Mouse (Mus musculus) limb, embryonic 15.5 days (tissue): ENCODE measurements around the gene Gm17720. TPM values are rescaled to one million over a fixed set of nuclear protein-coding genes. Genes with fewer than 3 reads are reported as not detected.
"Not testable (repeated sequence)": the region's sequence is repeated elsewhere in the genome, so short reads cannot be mapped to it uniquely, and the experiment has no call there.

Source experiments
- ATAC-seq: fragments of 200-750 bp; cut with Nextera tagmentation; 2 replicates; pipeline ENCODE4 v1.8.0; 2017; ENCODE audit warnings: low read depth, moderate TSS enrichment; ENCODE audit not compliant: insufficient number of reproducible peaks, low FRiP score, low TSS enrichment
- H3K27ac ChIP-seq: fragments of 300-500 bp; sonication (generic); 2 replicates; pipeline ENCODE4 v1.5.1; 2015; ENCODE audit warnings: moderate library complexity, mild to moderate bottlenecking, inconsistent platforms
- H3K27me3 ChIP-seq: fragments of 300-500 bp; sonication (generic); 2 replicates; pipeline ENCODE4 v1.6.1; 2015; ENCODE audit warnings: inconsistent platforms
- H3K36me3 ChIP-seq: fragments of 300-500 bp; sonication (generic); 2 replicates; pipeline ENCODE4 v1.6.1; 2015; ENCODE audit warnings: inconsistent platforms
- H3K4me1 ChIP-seq: fragments of 300-500 bp; sonication (generic); 2 replicates; pipeline ENCODE4 v1.6.1; 2015; ENCODE audit warnings: inconsistent platforms
- H3K4me2 ChIP-seq: fragments of 300-500 bp; sonication (generic); 2 replicates; pipeline ENCODE4 v1.6.1; 2015; ENCODE audit warnings: mild to moderate bottlenecking, inconsistent platforms
- H3K4me3 ChIP-seq: fragments of 300-500 bp; sonication (generic); 2 replicates; pipeline ENCODE4 v1.5.1; 2015; ENCODE audit warnings: mild to moderate bottlenecking, inconsistent platforms
- H3K9ac ChIP-seq: fragments of 300-500 bp; sonication (generic); 2 replicates; pipeline ENCODE4 v1.6.1; 2015; ENCODE audit warnings: inconsistent platforms
- H3K9me3 ChIP-seq: fragments of 300-500 bp; sonication (generic); 2 replicates; pipeline ENCODE4 v1.6.1; 2016; ENCODE audit warnings: inconsistent platforms
- WGBS: fragments of 180-500 bp; shearing (Covaris S2); methylation state at CpG from one replicate; pipeline ENCODE4 v1.1.7; 2015; 5-methylcytosine and 5-hydroxymethylcytosine counted together
- polyA plus RNA-seq: library from polyadenylated mRNA; unstranded; fragments of >200 nt; fragmentation: Nextera tagmentation; extraction: Ambion mirVana; gene quantifications from 2 replicates; pipeline ENCODE4 v1.2.1, GENCODE M21; 2015

The Gm17720 gene
- polyA plus RNA-seq, 1 experiment from 2014 or later: not detected

DNA sequence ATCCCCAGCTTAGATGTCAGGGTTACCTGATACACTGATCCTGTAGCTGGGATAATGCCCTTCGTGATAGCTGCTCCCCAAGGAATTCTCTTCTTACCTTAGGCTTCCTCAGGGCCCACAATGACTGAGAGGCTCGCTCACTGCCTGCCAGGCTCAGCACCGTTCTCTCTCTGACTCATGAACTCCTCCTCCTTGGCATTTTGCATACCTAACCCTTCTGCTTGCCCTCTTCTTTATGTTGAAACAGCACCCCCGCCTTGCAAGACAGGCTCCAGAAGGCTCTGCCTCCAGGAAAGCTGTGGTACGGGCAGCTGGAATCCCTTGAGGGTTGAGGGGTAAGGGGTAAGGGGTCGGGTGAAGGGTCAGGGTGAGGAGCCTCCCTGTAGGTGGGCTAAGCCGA is 63.3 kb downstream of the Gm17720 start:
- ATAC-seq: no peak
- Histone ChIP-seq H3K4me3 (no peak overlapping the region), H3K36me3 (no peaks in the 10 kb centered on the region), H3K4me1 (0 out of 2 replicates have a peak, but pooled peaks cover 3% of the 10 kb centered on the region), H3K27ac (no peak overlapping the region), H3K9ac (no peak overlapping the region), H3K4me2 (no peak overlapping the region), H3K9me3 (no peaks in the 10 kb centered on the region), H3K27me3 (no peaks in the 10 kb centered on the region)
- 36% methylated on average over 7 of the region's 7 CpGs for WGBS

GRCm38 (mm10) chr8:110036156-110036555 is 66.4 kb downstream of the Gm17720 start:
- WGBS: 49% methylated on average over 2 of the region's 2 CpGs
- Histone ChIP-seq H3K27ac (no peak overlapping the region), H3K9me3 (no peaks in the 10 kb centered on the region), H3K4me3 (no peak overlapping the region), H3K4me1 (0 out of 2 replicates have a peak, but pooled peaks cover 3% of the 10 kb centered on the region), H3K27me3 (no peaks in the 10 kb centered on the region), H3K4me2 (no peak overlapping the region), H3K9ac (no peak overlapping the region), H3K36me3 (no peaks in the 10 kb centered on the region)
- no peak for ATAC-seq

GRCm38 (mm10) chr8:110034331-110034730 is 68.2 kb downstream of the Gm17720 start:
- 81% methylated on average over 4 of the region's 4 CpGs for WGBS
- H3K27ac ChIP-seq: no peak overlapping the region
- 0 out of 2 replicates have a peak, but pooled peaks cover under 1% of the 10 kb centered on the region for H3K4me1 ChIP-seq
- no peak for ATAC-seq
- no peak overlapping the region for H3K4me2 ChIP-seq
- no peaks in the 10 kb centered on the region for H3K27me3 ChIP-seq
- H3K36me3 ChIP-seq: no peaks in the 10 kb centered on the region
- H3K9ac ChIP-seq: no peak overlapping the region
- H3K4me3 ChIP-seq: no peak overlapping the region
- no peaks in the 10 kb centered on the region for H3K9me3 ChIP-seq

DNA sequence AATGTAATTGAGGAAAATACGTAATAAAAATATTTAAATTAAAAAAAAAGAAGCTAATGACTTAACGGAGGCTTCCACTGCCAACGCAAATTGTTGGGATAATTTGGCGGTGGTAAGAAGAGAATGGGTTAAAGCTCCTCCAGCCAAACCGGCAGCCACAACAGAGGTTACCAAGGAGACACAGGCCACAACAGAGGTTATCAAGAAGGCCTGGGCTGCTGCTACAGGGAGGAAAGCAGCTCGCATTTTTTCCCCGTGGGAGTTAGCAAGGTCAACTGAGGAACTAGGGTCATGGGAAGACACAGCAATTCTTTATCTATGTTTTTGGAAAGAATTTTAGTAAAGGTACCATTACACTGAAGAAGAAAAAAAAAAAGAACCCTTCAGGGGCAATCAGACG is 68.8 kb downstream of the Gm17720 start:
- not testable (repeated sequence) for H3K9me3 ChIP-seq, H3K27me3 ChIP-seq, H3K4me2 ChIP-seq, H3K27ac ChIP-seq, H3K9ac ChIP-seq, ATAC-seq, H3K36me3 ChIP-seq, H3K4me1 ChIP-seq, H3K4me3 ChIP-seq
- WGBS: 37% methylated on average over 8 of the region's 8 CpGs

Other genes with a start within 250 kb of the Gm17720 start
- 2.6 and 2.7 TPM in 2 replicates for gene Phlpp2, start 234.2 kb downstream of the Gm17720 start, polyA plus RNA-seq
- gene Marveld3, start 140.6 kb downstream of the Gm17720 start, polyA plus RNA-seq: 4.0 and 5.8 TPM in 2 replicates
- not detected in 2 replicates for gene Tat, start 112.3 kb downstream of the Gm17720 start, polyA plus RNA-seq
- gene Chst4, start 63.0 kb downstream of the Gm17720 start, polyA plus RNA-seq: not detected in 2 replicates
- 8.1 and 8.4 TPM in 2 replicates for gene Zfp612, start 23.0 kb downstream of the Gm17720 start, polyA plus RNA-seq
- not detected in 2 replicates for gene Gm21964, start 1.5 kb downstream of the Gm17720 start, polyA plus RNA-seq
- gene Calb2, start 65.5 kb upstream of the Gm17720 start, polyA plus RNA-seq: 2.8 and 3.0 TPM in 2 replicates
- 7.2 and 8.5 TPM in 2 replicates for gene Cmtr2, start 112.9 kb upstream of the Gm17720 start, polyA plus RNA-seq
- gene Hydin, start 164.2 kb upstream of the Gm17720 start, polyA plus RNA-seq: 0.01 and 0.07 TPM in 2 replicates